Mouse (Mus musculus) regulatory T cell (primary cell): ENCODE results near the gene Cx3cr1.

ENCODE experiments used
- in situ Hi-C: fragments of 300-600 bp; cut with MboI, MseI; formaldehyde crosslinking; loops from one replicate; pipeline ENCODE4 v1.15.1; 2025; ENCODE audit warnings: high pct_unique_total_duplicates

The Cx3cr1 gene

DNA sequence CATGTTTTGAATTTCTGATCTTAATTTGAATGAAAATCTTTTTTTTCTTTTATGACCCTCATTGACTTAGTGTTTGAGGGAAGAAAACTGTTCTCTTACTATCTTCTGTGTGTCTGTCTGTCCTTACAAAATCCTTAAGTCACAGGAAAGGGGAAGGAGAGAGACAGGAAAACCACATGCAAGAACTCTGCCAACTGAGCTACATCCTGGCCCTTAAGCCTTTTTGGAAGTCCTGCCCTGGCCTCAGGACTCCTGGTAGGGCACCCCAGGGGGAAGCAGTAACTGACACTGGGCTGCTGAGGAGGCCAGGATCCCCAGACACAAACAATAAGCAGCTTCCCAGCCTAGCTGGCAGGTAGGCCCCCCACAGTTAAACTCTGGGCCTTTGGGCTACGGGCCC lies 126.4 kb downstream of the Cx3cr1 start:
- in situ Hi-C loops = no loop called here

DNA sequence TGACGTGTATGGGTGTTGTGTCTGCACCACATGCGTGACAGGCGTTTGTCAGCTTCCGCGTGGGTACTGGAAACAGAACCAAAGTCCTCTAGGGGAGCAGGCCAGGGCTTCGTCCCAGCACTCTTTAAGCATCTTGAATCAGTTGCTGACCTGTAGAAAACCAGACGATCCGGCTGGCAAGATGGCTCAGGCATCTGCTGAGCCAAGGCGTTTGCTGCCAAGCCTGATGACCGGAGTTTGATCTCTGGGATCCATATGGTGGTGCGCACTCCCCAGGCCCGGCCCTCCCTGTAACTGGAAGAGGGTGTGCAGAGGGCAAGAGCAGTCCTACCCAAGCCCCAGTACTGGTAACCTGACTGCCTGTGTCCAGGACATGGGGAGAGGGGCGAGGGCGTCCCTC lies 127.8 kb downstream of the Cx3cr1 start:
- in situ Hi-C loops = no loop called here

DNA sequence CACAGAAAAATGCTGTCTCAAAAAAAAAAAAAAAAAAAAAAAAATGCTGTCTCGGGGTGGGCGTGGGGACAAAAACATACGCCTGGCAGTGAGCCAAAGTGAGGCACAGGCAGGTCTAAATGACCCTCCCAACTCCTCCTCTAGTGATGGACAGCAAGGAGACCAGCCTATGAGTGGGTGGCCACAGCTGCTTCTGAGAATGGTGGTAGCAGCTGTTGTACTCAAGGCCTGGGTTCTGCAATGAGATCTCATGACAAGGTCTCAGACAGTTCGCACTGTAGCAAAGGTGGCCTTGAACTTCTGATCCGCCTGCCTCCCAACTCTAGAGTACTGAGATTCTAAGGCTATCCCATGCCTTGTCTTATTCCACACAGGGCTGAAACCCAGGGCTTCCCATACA lies 128.3 kb downstream of the Cx3cr1 start:
- in situ Hi-C loops = no loop called here

DNA sequence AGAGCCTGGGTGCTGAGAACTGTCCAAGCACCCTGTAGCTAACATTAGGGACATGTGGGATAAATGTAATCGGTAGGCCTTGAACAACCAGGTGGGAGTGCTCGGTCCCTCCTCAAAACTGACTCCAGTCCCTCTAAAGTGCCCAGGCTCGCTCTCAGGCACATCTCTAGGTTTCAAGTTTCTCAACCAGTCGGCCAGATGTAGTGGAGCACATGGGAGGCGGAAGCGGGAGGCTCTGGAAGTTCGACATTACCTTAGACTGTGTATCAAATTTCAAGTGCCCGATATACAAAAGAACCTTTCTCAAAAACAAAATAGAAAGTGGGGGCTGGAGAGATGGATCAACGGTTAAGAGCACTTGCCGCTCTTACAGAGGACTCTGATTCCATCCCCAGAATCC lies 130.0 kb downstream of the Cx3cr1 start:
- in situ Hi-C loops = no loop called here

DNA sequence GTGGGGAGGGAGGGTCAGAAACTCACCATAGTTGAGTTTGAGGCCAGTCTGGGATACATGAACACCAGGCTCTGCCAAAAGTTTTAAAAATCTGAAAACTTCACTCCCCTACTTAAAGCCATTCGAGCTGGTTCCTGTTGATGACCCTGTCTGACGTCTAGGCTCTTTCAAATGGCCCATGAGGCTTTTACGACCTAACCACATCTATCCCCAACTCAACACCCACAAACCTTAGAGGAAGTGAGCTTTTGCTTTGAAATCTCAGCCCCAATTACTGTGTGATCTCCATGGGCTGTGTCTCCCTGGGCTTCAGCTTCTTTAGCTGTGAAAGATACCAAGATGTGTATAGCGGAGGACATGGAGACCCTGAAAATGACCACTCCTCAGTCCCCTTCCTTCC lies 131.2 kb downstream of the Cx3cr1 start:
- in situ Hi-C loops = no loop called here

DNA sequence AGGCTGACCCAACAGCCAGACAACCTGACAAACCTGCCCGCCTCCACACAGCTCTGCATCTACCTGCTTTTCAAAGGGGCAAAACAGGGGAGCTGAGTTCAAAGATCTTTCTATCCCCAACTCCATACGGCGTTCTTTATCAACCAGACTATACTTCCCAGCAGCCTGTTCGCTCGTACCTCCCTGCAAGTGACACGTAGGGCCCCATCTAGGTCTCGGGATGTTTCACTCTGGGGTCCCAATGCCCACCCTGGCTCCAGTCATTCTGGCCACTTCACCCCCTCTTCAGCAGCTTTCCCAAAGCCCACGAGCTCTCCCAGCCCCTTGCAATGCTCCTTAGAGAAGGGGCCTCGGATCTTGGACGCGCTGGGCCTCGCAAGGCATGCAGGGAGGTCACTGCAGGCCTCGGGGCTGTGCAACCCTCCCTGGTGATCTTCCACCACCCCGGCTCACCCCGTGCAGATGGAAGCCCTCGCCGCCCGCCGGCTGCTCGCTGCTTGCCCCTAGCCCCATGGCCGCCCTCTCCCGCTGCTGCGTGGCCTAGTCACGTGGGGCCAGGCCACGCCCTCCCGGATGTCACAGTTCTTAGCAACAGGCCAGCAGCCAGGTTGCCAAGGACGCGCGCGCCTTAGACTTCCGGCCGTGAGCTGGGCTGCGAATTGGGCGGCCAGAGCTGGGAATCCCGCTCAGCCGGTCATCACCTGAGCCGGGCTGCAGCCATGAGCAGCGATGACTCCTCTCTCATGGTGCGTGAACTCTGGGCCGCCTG lies 132.5 kb downstream of the Cx3cr1 start, which contains the start of the genes Gorasp1 and Ttc21a:
TSS of gene Gorasp1 (minus strand) at position 561 of the 769 bp plus-strand sequence.
TSS of gene Ttc21a (plus strand) at position 602 of the 769 bp plus-strand sequence.
- in situ Hi-C loops = no loop called here

DNA sequence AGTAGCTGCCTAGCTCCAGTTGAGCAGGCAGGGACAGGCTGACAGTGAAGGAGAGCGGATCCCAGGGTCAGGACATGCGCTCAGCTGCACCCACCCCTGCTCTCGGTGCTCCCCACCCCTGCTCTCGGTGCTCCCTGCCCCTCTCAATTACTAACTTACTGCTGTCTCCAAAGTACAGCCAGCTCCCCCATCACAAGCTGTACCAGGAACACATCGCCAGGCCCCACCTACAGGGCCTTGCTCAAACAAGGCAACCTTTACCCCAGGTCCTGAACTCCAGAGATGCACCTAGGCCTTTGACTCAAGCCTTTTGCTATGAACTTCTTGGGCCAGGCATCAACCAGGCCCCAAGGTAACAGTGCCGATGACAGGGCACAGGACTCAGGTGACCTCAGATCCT lies 136.0 kb downstream of the Cx3cr1 start:
- in situ Hi-C loops = no loop called here

DNA sequence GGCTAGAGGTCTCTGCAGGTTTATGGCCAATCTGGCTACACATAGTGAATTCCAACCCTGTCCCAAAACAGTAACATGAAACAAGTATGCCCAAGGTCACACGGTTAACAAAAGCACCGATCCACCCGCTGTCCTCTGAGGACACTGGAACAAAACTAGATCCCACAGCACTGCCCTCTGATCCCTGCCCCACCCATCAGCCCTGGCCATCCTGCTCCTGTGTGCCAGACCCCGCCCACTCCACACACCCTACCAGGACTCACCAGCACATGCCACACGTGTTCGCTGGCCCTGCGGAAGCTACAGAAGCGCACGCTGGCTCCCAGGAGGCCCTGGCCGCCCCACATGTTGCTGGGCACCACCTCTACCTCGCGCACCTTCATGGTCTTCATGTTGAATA lies 137.3 kb downstream of the Cx3cr1 start:
- in situ Hi-C loops = no loop called here

DNA sequence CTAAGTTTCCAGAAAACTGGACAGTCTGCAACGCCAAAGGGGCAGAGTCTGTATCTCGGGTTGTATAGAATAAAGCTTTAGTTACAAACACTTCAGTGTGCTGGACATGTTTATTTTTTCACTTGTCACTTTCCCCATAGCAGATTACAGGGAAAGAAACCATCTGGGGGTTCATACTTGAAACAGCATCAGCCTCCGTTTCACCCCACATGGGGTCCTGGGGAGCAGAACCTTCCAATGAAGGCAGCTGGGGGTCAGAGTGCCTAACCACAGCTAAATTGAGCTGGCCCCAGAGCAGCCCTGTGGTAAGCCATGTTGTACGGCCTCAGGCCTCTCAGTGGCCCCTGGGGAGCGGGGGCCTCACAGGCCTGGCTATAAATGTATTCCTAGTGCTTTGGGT lies 143.2 kb downstream of the Cx3cr1 start:
- in situ Hi-C loops = no loop called here

DNA sequence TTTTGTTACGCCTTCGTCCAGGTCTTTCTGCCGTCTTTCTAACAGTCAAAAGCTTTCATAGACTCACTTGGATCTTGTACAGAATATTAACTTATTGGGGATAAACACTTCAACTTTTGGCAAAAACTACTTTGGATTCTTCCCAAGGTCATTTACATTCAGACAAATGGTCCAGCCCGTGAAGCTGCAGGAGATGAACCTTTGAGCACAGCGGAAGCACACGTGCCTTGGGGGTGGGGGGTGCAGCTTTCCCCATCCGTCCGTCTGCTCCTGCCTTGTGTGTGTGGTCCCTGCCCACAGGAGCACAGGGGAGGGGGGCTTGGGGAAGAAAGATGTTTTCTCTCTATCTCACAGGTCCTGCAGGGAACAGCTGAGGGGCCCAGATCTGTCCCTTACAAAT lies 143.9 kb downstream of the Cx3cr1 start:
- in situ Hi-C loops = no loop called here

DNA sequence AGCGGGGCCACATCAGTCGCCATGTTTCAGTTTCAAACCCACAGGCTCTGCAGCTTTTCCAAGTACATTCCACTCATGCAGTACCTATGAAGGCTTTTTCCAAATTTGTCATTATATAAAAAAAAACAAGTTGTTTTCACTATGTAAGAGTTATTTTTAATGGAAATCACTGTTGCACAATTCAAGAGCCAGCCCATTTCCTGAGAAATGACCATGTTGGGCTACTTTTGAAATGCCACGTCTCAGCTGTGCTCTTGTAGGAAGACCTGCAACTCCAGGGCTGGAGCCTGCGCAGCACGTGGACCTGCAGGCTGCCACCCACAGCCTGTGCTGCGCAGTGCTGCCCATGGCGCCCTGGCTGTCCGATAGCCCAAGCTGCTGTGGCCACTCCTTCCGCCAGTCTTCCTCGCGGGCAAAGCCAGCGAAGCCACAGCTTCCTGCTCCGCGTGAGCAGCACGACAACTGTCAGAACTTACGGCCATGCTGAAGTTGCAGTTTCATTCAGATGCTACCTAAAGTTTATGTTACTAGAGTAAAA lies 144.5 kb downstream of the Cx3cr1 start:
- in situ Hi-C loops = no loop called here

DNA sequence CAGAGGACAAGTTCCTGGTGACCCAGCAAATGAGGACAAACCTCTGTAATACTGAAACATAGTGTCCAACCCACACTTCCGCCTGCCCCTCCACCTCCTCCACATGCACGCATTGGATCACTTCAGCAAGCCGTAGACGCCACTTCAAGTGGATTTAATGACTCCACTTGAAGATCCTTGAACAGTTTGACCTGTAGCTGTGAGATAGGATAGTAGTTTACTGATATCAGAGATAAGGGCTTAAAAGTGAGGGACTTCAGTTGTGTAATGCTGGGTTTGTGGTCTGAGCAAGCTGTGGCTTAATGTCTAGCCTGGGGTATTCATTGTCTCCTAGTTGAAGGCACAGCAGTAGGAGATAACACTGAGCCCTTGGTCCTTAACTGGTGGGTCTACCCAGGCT lies 146.2 kb downstream of the Cx3cr1 start:
- in situ Hi-C loops = no loop called here

DNA sequence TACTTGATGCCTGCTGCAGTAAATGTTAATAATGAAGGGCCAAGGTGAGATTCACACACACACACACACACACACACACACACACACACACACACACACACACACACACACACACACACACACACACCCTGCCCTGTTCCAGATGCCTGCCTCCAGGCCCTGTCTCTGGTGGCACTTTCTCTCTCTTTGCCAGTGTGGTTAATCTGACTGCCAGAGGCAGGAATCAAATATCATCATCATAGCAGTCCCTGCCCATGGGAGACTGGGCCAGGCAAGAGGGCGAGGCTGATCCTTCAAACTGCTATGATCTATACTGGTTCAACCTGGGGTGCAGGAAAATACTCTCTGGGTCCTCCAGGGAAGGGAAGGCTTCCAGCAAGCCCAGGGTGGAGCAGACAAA lies 149.8 kb downstream of the Cx3cr1 start:
- in situ Hi-C loops = no loop called here

DNA sequence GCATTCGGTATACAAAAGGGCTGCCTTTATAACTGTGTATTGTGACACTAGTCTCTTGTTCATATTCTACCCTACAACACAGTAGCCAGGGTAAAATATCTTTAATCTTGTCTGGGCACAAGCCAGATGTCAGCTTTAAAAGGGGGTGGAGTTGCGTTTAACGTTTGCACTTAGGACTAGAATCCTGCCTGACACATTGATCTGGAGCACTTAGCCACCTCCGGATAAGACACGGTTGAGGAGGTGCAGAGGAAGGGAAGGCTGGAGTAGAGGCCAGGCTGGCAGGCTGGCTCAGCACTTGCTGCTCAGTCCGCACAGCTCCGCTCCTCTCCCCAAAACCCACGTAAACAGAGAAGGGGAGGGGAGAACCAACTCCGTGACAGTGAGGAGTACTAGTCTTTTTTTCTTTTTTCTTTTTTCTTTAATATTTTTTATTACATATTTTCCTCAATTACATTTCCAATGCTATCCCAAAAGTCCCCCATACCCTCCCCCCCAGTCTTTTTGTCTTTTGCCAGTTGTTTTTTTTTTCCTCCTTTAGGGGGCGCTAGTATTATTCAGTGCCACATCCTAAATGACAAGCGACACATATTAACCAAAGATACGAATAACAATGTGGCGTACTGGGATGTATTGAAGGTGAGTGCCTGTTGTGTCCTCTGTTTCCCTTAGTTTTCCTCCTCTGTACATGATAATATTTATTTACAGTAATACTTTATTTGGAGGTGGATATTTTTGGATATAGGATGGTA lies 156.4 kb downstream of the Cx3cr1 start:
- in situ Hi-C loops = no loop called here

DNA sequence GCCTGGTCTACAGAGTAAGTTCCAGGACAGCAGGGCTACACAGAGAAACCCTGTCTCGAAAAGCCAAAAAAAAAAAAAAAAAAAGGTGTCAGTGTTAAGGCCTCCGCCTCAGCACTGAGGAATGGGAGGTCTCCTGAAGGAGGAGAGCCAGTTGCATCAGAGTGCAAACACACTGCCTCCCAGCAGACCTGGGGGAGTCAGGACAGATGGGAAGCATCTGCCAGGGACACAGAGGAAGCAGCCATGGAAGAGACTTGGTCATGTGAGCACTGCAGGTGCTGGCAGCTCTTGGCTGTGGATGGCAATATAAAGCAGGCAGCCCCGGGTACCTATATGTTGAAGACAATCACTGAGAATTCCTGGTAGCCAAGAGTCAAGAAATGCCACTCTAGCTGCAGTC lies 159.7 kb downstream of the Cx3cr1 start:
- in situ Hi-C loops = no loop called here

DNA sequence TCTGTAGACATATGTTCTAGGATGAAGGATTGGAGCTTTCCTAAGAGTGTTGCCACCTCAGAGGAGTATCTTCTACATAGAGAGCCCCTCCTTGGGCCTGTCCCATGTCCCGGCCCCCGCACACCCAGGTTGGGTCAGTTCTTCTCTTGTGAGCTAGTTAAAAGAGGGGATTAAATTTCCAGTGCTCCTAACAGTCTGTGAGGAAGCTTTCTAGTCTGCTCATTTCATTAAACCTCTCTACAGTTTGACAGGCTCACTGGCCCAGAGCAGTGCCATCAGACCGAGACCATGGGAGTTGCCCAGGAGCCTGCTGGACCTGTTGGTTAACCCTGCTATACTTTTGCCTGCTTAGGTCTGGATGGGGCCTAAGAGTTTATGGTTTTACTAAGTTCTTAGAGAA lies 161.0 kb downstream of the Cx3cr1 start:
- in situ Hi-C loops = no loop called here

DNA sequence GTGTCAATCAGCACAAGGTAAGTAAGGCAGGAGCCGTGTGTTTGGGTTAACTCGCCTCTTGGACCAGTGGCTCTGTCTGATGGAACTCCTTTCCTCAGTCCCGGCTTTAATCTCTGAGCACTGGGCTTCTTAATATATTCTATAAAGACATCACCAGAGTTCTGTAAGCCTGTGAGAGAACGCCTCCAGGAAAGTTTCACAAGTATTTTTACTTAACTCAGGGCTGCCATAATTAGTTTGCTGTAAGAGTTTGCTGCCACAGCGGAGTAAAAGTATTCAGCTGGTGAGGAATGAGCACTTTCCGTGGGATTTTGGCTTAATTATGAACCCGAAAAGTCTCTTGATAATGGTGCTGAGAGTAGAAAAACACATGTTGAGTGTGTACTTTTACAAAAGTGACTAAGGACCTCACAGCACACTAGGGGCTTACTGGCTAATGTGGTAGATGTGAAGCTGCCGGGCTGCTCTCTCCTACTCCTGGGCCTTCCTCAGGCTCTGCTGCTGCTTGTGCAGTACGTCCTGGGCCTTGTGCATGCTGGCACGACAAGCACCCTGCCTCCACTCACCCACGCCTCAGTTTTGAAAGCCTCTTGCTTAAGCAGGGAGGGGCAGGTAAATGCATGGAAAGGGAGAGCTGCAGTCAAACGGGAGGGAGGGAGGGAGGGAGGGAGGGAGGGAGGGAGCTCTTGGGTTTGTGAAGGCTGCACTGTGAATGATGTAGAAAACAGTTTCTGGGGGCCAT lies 167.1 kb downstream of the Cx3cr1 start:
- in situ Hi-C loops = no loop called here

DNA sequence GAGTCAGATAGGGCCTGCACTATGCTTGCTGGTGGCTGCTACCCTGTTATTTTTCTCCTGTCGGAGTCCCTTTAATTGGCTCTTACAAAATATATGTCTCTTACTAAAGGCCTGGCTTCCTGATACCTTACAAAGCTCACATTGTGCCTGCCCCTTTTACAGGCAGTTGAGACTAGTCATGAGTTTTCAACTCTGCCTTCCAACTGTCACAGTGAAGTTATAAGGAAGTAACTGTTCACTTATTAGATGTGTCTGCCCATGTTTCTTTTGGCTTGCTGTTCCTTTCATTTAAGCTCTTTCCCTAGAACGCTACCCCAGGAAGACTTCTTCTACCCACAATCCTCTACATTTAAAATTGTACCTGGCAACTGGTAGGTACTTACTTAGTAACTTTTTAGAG lies 170.2 kb downstream of the Cx3cr1 start:
- in situ Hi-C loops = no loop called here

DNA sequence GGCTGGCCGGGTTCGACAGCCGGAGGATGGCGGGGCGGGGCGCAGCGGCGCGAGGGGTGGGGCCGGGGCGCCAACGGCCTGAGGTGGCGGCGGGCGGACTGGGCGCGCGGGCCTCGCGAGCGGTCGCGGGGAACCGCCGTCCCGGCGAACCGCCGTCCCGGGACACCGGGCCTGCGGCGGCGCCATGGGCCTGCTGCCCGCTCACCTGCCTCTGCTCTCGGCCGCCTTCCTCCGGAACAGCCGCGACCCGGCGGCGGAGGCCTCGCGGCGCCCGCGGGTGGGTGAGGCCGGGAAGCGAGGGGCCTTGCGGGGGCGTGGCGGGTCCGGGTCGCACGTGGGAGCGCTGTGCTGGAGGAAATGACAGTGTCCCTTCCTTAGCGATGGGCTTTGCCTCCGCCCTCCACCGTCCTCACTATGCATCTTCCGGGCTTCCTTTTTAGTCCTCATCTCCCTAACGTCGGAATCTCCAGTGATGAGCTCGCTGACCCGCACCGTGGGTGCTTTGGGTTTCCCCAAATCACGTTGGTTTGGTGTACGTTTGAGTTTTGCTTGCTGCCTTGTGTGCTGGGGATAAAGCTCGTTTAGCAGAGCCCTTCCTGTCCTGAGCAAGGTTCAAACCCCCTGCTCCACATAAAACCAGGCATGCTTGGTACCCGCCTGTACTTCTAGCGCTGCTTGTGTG lies 174.5 kb downstream of the Cx3cr1 start:
- in situ Hi-C loops = no loop called here

DNA sequence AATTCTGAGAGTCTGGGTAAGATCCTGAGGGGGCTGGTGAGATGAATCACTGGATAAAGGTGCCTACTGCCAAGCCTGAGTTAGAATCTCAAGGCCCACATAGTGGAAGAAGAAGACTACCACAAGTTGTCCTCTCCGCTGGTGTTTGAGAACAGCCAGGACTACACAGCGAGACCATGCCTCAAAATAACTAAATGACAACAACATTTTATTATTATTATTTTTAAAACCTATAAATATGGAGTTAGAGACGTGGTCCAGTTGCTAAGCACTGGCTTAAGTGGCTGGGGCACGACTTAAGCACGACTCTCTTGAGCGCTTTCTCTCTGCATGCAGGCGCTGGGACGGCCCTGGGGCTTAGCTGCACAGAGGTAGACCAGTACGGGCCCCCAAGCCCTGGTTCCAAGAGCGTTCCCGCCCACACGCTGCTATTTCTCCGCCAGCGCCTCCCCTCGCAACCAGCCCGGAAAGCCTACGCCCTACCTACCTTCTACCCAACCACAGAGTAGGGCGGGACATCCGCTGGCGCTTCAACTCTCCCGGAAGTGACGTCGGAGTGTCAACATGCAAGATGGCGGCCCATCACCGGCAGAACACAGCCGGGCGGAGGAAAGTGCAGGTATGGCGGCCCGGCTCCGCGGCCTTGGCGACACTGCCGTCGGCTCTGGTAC lies 175.2 kb downstream of the Cx3cr1 start, which contains the start of gene Wdr48:
TSS of gene Wdr48 (plus strand) at position 540 of the 671 bp plus-strand sequence.
- in situ Hi-C loops = loop anchor here (5.0 kb wide), 1 partner anchor 92 kb away; no protein-coding TSS in a partner anchor

DNA sequence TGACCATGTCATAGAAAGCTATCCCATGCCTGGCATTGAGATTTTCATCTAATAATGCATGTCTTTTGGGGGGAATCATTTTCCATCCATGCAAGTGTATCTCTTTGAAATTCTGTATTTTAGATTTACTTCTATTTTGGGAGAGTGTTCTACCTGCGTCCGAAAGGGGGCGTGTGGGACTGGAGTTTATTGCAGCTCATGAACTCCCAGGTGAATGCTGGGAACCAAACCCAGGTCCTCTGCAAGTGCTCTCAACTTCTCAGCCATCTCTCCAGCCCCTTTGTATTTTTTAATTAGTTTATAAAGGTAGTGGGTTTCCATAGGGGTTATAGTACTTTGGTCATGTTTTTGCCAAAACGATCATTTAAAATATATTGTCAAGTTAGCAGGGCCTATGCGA lies 175.8 kb downstream of the Cx3cr1 start:
- in situ Hi-C loops = loop anchor here (5.0 kb wide), 1 partner anchor 92 kb away; no protein-coding TSS in a partner anchor
